Mouse (Mus musculus): Measurements from ENCODE around the gene Rab3b.

DNA sequence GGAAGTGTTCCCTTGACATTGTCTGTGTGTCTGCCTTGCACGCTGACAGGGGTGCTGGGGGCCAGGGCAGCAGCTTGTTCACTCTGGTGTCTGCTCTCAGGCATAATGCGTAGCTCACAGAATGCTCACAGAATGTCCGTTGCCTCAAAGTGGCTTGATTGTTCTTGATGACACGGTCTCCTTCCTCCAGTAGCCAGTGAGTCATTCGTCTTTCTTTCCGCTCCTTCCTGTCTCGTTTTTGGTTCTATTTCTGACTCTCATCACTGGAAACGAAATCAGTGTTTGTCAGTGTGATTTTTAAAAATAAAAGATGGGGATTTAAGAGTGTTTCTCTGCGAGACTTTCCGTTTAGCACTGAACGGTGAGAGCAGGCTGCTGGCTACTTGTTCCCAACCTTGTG lies 36.2 kb downstream of the Rab3b start:
- no peak for TF ChIP-seq BHLHE40 (IDR thresholded peaks at IDR 0.05; ENCODE audit: borderline replicate concordance, low read depth, low read length)
- TF ChIP-seq MYB (IDR thresholded peaks at IDR 0.05; ENCODE audit: low read depth, low read length) = no peak
- TF ChIP-seq POLR2A (IDR thresholded peaks at IDR 0.05; ENCODE audit: control insufficient read depth in 1 of 2, insufficient read depth in 1 of 2, low read depth in 1 of 2, low read length in 2 of 2, poor library complexity in 1 of 2) = no peak
- TF ChIP-seq UBTF (IDR thresholded peaks at IDR 0.05; ENCODE audit: borderline replicate concordance, insufficient read depth, low read depth, low read length) = no peak
- TF ChIP-seq SMC3 (IDR thresholded peaks at IDR 0.05; ENCODE audit: low read depth, low read length) = no peak
- TF ChIP-seq ZNF384 (IDR thresholded peaks at IDR 0.05; ENCODE audit: low read depth, low read length) = no peak
- TF ChIP-seq EP300 (IDR thresholded peaks at IDR 0.05; ENCODE audit: low read depth in 1 of 2, low read length in 2 of 2) = no peak
- TF ChIP-seq TAL1 (IDR thresholded peaks at IDR 0.05; ENCODE audit: low read length) = no peak

Data from MEL (cell line).